Mouse (Mus musculus) frontal cortex, postnatal 10 days (tissue): Measurements from ENCODE around the gene Pid1.
"Not testable (repeated sequence)": the region's sequence is repeated elsewhere in the genome, so short reads cannot be mapped to it uniquely, and the experiment has no call there.

Experiments
- DNase-seq, 2 experiments: peaks; one replicate each; pipeline ENCODE4 v3.0.0; 2022; ENCODE audit warnings: low spot score in 2 of 2, mixed read lengths in 1 of 2

Gene Pid1

GRCm38 (mm10) chr1:84271712-84272200 is 92.2 kb downstream of the Pid1 start:
- no peak for DNase-seq

DNA sequence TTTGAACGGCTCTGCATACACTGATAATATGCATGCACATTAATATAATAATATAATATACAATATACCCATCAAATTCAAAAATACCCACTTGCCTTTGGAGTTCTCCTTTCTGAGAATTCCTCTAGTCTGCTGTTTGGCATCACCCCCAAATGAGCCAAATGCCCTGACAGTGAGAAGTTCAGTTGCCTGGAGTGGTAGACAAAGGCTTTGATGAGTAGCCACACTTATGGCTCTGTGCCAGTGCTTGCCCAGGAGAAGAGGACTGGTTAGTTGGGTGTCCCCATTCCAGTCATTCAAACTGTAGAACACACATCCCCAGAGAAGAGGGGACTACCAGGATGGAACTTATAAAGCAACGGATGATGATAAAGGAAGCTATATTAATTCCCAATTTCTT is 106.3 kb downstream of the Pid1 start:
- no peak for DNase-seq

DNA sequence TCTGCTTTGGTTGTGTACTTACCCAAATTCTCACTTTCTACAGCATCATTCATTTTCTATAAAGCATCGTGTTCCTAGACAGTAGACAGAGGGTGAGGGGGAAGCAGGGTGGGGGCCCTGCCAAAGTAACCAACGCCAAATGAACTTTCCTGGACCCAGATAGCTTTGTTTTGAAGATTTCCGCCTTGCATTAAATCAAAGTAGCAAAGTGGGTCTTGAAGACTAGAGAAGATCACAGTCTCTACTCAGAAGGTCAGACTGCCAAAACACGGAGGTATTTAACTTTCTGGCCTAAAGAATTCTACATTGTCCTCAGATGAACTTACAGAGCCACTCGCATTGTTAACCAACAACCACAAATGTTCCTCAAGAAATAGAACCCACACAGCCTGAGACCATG is 109.6 kb downstream of the Pid1 start:
- DNase-seq = no peak

GRCm38 (mm10) chr1:84253838-84254237 is 110.1 kb downstream of the Pid1 start:
- no peak for DNase-seq

DNA sequence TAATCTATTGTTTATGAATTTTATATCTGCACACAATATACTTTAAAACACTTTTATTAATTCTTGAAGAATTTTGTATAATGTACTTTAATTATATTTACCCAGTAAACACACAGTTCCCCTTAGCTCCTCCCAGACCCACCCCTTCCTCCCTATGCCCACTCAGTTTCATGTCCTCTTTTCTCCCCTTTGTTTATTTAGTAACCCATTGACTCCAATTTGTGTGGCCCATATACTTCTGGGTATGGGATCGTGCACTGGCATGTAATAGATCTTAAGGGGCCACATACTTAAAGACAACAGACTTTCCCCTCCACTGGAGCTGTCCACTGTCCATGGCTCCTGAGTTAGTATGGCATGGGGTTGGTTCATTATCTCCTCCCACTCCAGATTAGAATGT is 112.8 kb downstream of the Pid1 start:
- DNase-seq = no peak

DNA sequence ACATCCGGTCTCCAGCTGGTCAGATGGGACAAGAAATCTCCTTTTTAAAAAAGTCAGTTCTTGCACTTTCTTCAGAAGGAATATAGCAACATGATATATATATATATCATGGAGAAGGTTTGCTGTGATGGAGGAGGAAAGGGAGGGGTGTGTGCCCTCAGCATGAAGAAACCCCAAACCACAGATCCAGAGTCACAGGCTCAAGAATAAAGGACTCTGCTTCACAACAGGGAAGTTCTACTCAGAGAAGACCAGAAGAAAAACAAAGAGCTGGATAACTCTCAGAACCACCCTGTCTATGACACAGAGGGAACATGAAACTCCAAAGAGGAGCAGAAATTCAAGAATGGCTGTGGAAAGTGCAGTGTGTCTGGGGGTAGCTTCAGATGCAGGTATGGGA is 113.2 kb downstream of the Pid1 start:
- DNase-seq = no peak

DNA sequence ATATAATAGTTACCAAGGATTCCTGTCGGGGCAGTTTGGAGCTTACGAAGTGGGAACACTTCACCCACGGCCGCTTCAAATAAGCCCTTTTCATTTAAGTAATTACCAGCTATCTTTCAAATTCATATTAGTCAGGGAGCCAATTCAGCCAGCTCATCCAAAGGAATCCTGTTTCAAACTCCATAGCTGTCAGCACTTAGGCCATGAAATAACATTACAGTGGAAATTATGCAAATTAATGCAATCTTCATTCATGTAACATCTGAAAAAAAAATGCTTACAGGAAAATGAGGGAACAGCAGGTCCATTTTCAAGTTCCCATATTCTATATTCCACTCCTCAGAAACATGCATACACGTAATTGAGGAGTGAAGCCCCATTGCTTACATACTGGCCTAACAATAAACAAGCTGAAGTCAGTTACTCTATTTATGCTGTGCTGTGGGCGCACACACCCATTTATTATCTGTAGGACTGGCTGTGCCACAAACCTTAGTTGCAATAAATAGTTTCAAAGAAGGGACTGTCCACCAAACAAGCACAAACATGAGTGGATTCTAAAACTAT is 114.1 kb downstream of the Pid1 start:
- no peak for DNase-seq

- no peak for DNase-seq
These were observed 116.9 kb downstream of the Pid1 start for GRCm38 (mm10) chr1:84247111-84247510.

- no peak for DNase-seq
These were observed 122.7 kb downstream of the Pid1 start for GRCm38 (mm10) chr1:84241192-84241828.

DNA sequence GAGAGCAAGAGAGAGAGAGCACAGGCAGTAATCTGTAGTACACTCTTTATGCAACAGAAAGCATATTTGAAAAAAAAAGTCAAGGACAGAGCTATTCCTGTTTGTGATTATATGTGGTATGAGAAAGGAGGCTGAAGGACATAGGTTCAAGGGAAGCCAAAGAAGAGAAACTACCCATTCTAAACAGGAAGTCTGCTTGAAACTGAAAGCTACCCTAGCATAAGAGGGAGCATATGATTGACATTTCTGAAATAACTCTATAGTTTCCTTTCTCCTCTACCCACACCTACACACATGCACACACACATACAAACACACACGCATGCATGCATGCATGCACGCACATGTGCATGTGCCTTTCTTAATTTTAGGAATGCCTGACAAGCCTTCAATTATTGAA is 123.8 kb downstream of the Pid1 start:
- no peak for DNase-seq

DNA sequence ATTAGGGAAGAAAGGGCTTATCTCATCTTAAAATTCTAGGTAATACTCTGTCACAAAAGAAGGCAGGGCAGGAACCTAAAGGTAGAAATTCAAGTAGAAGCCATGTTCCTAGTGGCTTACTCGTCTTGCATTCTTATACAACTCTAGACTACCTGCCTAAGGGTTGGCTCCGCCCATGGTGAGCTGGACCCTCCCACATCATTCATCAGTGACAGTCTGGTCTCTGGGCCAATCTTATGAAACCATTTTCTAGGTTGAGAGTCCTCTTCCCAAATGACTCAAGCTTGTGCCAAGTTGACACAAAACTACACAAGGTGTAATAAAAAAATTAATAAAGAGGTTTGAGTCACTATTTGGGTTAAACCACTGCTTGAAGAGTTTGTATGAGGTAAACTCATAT is 133.5 kb downstream of the Pid1 start:
- no peak for DNase-seq

GRCm38 (mm10) chr1:84225626-84226025 is 138.4 kb downstream of the Pid1 start:
- no peak for DNase-seq

- DNase-seq = no peak
These were observed 141.9 kb downstream of the Pid1 start for GRCm38 (mm10) chr1:84222051-84222450.

GRCm38 (mm10) chr1:84218605-84219004 is 145.4 kb downstream of the Pid1 start:
- peak in 1 of 2 experiments; percentile 22 for DNase-seq

DNA sequence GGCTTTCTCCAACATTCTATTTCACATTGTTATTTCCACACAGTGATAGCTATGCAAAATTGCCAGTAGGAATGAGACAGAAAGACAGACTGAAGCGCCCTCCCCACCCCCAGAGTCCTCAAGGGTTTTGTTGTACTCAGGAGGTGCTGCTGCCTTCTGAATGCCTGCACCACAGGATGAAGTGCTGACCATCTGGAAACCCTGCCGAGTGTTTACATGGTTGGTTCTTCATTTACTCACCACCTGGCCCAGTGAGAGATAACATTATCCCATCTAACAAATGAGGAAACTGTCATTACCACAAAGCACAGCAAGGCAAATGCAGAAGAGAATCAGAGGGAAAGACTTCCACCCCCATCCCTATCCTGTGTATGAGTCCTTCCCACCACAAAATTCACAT is 146.2 kb downstream of the Pid1 start:
- DNase-seq = no peak

- DNase-seq = no peak
These were observed 152.5 kb downstream of the Pid1 start for GRCm38 (mm10) chr1:84211507-84211906.

GRCm38 (mm10) chr1:84205746-84206145 is 158.2 kb downstream of the Pid1 start:
- not testable (repeated sequence) for DNase-seq

GRCm38 (mm10) chr1:84203494-84203893 is 160.5 kb downstream of the Pid1 start:
- no peak for DNase-seq

- DNase-seq = no peak
These were observed 164.1 kb downstream of the Pid1 start for GRCm38 (mm10) chr1:84199890-84200289.

- no peak for DNase-seq
These were observed 165.1 kb downstream of the Pid1 start for GRCm38 (mm10) chr1:84198887-84199286.

DNA sequence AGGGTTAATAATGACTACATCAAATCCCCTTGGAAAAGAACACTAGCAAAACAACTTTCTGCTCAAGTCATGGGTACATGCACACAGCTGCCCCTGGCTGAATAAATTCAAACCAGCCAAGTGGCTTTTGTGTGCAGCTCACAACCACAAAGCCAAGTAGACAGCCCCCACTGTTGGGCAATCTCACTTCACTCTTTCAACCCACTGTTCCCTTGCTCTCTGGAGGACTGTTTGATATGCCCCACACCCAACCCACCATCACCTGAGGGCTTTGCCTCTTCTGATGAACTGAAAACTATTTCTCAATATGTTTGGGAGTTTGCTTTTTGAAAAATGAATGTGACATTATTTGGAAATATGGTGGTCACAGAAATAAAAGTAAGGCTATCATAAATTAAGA is 171.8 kb downstream of the Pid1 start:
- no peak for DNase-seq

GRCm38 (mm10) chr1:84189446-84189845 is 174.5 kb downstream of the Pid1 start:
- DNase-seq = no peak

GRCm38 (mm10) chr1:84186756-84187437 is 177.1 kb downstream of the Pid1 start:
- no peak for DNase-seq
